Mouse (Mus musculus): Measurements from ENCODE around the gene Rrnad1.
A peak's percentile ranks its signal among the peaks of the same experiment; 100 is the strongest.
"Not testable (repeated sequence)": the region's sequence is repeated elsewhere in the genome, so short reads cannot be mapped to it uniquely, and the experiment has no call there.

Gene Rrnad1

GRCm38 (mm10) chr3:87918551-87918950 lies 12.0 kb downstream of the Rrnad1 start:
- DNase-seq (ENCODE audit: low spot score in 2 of 2) = no peak

- DNase-seq (ENCODE audit: low spot score in 2 of 2) = no peak
Measured at GRCm38 (mm10) chr3:87916990-87917389, 13.5 kb downstream of the Rrnad1 start.

GRCm38 (mm10) chr3:87913891-87914290 lies 16.6 kb downstream of the Rrnad1 start:
- DNase-seq (ENCODE audit: low spot score in 2 of 2) = no peak

- DNase-seq (ENCODE audit: low spot score in 2 of 2) = no peak
Measured at GRCm38 (mm10) chr3:87913491-87913890, 17.0 kb downstream of the Rrnad1 start.

- DNase-seq (ENCODE audit: low spot score in 2 of 2) = peak; percentile 50 to 75
Measured at GRCm38 (mm10) chr3:87910573-87911141, 19.9 kb downstream of the Rrnad1 start.

GRCm38 (mm10) chr3:87909874-87910273 lies 20.6 kb downstream of the Rrnad1 start:
- DNase-seq (ENCODE audit: low spot score in 2 of 2) = no peak

GRCm38 (mm10) chr3:87909381-87909780 lies 21.1 kb downstream of the Rrnad1 start:
- no peak for DNase-seq (ENCODE audit: low spot score in 2 of 2)

GRCm38 (mm10) chr3:87907906-87908305 lies 22.6 kb downstream of the Rrnad1 start:
- no peak for DNase-seq (ENCODE audit: low spot score in 2 of 2)

- peak; percentile 36 to 76 for DNase-seq (ENCODE audit: low spot score in 2 of 2)
Measured at GRCm38 (mm10) chr3:87906981-87907857, 23.3 kb downstream of the Rrnad1 start.

GRCm38 (mm10) chr3:87906601-87906980 lies 23.9 kb downstream of the Rrnad1 start:
- DNase-seq (ENCODE audit: low spot score in 2 of 2) = peak; percentile 45 to 83

- peak; percentile 93 to 97 for DNase-seq (ENCODE audit: low spot score in 2 of 2)
Measured at GRCm38 (mm10) chr3:87905880-87906485, 24.5 kb downstream of the Rrnad1 start, which contains the start of gene Hdgf. TSS of gene Hdgf (plus strand) at chr3:87906321.

GRCm38 (mm10) chr3:87903821-87904220 lies 26.7 kb downstream of the Rrnad1 start:
- peak in 1 of 2 experiments; percentile 62 for DNase-seq (ENCODE audit: low spot score in 2 of 2)

GRCm38 (mm10) chr3:87901959-87902358 lies 28.6 kb downstream of the Rrnad1 start:
- DNase-seq (ENCODE audit: low spot score in 2 of 2) = peak in 1 of 2 experiments; percentile 63

GRCm38 (mm10) chr3:87901036-87901624 lies 29.4 kb downstream of the Rrnad1 start:
- DNase-seq (ENCODE audit: low spot score in 2 of 2) = peak; percentile 65 to 71

GRCm38 (mm10) chr3:87899776-87900175 lies 30.7 kb downstream of the Rrnad1 start:
- DNase-seq (ENCODE audit: low spot score in 2 of 2) = no peak

GRCm38 (mm10) chr3:87899266-87899665 lies 31.3 kb downstream of the Rrnad1 start:
- DNase-seq (ENCODE audit: low spot score in 2 of 2) = peak; percentile 47 to 67

- no peak for DNase-seq (ENCODE audit: low spot score in 2 of 2)
Measured at GRCm38 (mm10) chr3:87893367-87893905, 37.1 kb downstream of the Rrnad1 start.

- DNase-seq (ENCODE audit: low spot score in 2 of 2) = no peak
Measured at GRCm38 (mm10) chr3:87891481-87891880, 39.0 kb downstream of the Rrnad1 start.

GRCm38 (mm10) chr3:87887400-87887799 lies 43.1 kb downstream of the Rrnad1 start:
- not testable (repeated sequence) for DNase-seq (ENCODE audit: low spot score in 2 of 2)

- DNase-seq (ENCODE audit: low spot score in 2 of 2) = no peak
Measured at GRCm38 (mm10) chr3:87886416-87886815, 44.1 kb downstream of the Rrnad1 start.

- peak; percentile 52 to 79 for DNase-seq (ENCODE audit: low spot score in 2 of 2)
Measured at GRCm38 (mm10) chr3:87886004-87886365, 44.5 kb downstream of the Rrnad1 start.

Measured in spleen, postnatal 4 days (tissue).